Mouse (Mus musculus): Measurements from ENCODE around the gene Igf2r. TPM values are rescaled to one million over a fixed set of nuclear protein-coding genes. Genes with fewer than 3 reads are reported as not detected.

Igf2r gene
- polyA plus RNA-seq, 1 experiment from 2014 or later: 35.1 TPM

- no peak for ATAC-seq (ENCODE audit: insufficient read depth, low FRiP score, low read depth)
- H3K4me3 ChIP-seq (replicated peaks): no peak overlapping the region
- no peaks in the 10 kb centered on the region for H3K36me3 ChIP-seq
- H3K27ac ChIP-seq: peak overlapping the region; percentile 26
- no peaks in the 10 kb centered on the region for H3K9me3 ChIP-seq
- 65% methylated on average over 4 of the region's 4 CpGs for WGBS
- H3K27me3 ChIP-seq (replicated peaks): no peaks in the 10 kb centered on the region
- H3K4me2 ChIP-seq: 0 out of 2 replicates have a peak overlapping the region, but pooled peaks have one; percentile 6
- H3K9ac ChIP-seq: no peak overlapping the region
- peaks cover 79% of the 10 kb centered on the region for H3K4me1 ChIP-seq
These were observed 14.3 kb downstream of the Igf2r start for GRCm38 (mm10) chr17:12755146-12755545.

GRCm38 (mm10) chr17:12754243-12755007 is 15.0 kb downstream of the Igf2r start:
- Histone ChIP-seq H3K9me3 (no peaks in the 10 kb centered on the region), H3K4me1 (peaks cover 79% of the 10 kb centered on the region), H3K27me3 (replicated peaks) (no peaks in the 10 kb centered on the region), H3K4me2 (no peak overlapping the region), H3K9ac (no peak overlapping the region), H3K36me3 (no peaks in the 10 kb centered on the region), H3K27ac (peak overlapping the region; percentile 26; the same call in 1 of the 2 replicates), H3K4me3 (replicated peaks) (no peak overlapping the region)
- 60% methylated on average over 3 of the region's 3 CpGs for WGBS
- ATAC-seq (ENCODE audit: insufficient read depth, low FRiP score, low read depth): no peak

- Histone ChIP-seq H3K4me3 (replicated peaks) (no peak overlapping the region), H3K36me3 (no peaks in the 10 kb centered on the region), H3K9me3 (no peaks in the 10 kb centered on the region), H3K27ac (no peak overlapping the region), H3K4me1 (peaks cover 78% of the 10 kb centered on the region), H3K4me2 (no peak overlapping the region), H3K27me3 (replicated peaks) (no peaks in the 10 kb centered on the region), H3K9ac (no peak overlapping the region)
- no peak for ATAC-seq (ENCODE audit: insufficient read depth, low FRiP score, low read depth)
- 58% methylated on average over 4 of the region's 4 CpGs for WGBS
These were observed 16.4 kb downstream of the Igf2r start for GRCm38 (mm10) chr17:12753050-12753449.

GRCm38 (mm10) chr17:12751641-12752040 is 17.8 kb downstream of the Igf2r start:
- peaks cover 68% of the 10 kb centered on the region for H3K4me1 ChIP-seq
- H3K27me3 ChIP-seq (replicated peaks): no peaks in the 10 kb centered on the region
- 0 out of 2 replicates have a peak, but pooled peaks cover 4% of the 10 kb centered on the region for H3K36me3 ChIP-seq
- H3K4me2 ChIP-seq: no peak overlapping the region
- H3K4me3 ChIP-seq (replicated peaks): no peak overlapping the region
- ATAC-seq (ENCODE audit: insufficient read depth, low FRiP score, low read depth): no peak
- WGBS: 34% methylated on average over 4 of the region's 4 CpGs
- no peaks in the 10 kb centered on the region for H3K9me3 ChIP-seq
- no peak overlapping the region for H3K9ac ChIP-seq
- H3K27ac ChIP-seq: peak overlapping the region; percentile 91

GRCm38 (mm10) chr17:12751218-12751617 is 18.2 kb downstream of the Igf2r start:
- Histone ChIP-seq H3K4me3 (replicated peaks) (no peak overlapping the region), H3K36me3 (0 out of 2 replicates have a peak, but pooled peaks cover 5% of the 10 kb centered on the region), H3K4me1 (peaks cover 68% of the 10 kb centered on the region), H3K27me3 (replicated peaks) (no peaks in the 10 kb centered on the region), H3K4me2 (peak overlapping the region; percentile 36), H3K9me3 (no peaks in the 10 kb centered on the region), H3K9ac (no peak overlapping the region), H3K27ac (peak overlapping the region; percentile 91)
- ATAC-seq (ENCODE audit: insufficient read depth, low FRiP score, low read depth): no peak
- 25% methylated on average over 4 of the region's 4 CpGs for WGBS

GRCm38 (mm10) chr17:12750591-12751170 is 18.8 kb downstream of the Igf2r start:
- peak overlapping the region; percentile 36 for H3K4me2 ChIP-seq
- H3K36me3 ChIP-seq: 0 out of 2 replicates have a peak, but pooled peaks cover 9% of the 10 kb centered on the region
- 25% methylated on average over 9 of the region's 9 CpGs for WGBS
- no peak overlapping the region for H3K9ac ChIP-seq
- H3K27me3 ChIP-seq (replicated peaks): no peaks in the 10 kb centered on the region
- ATAC-seq (ENCODE audit: insufficient read depth, low FRiP score, low read depth): no peak; the same call in 1 of the 2 replicates
- no peaks in the 10 kb centered on the region for H3K9me3 ChIP-seq
- H3K4me1 ChIP-seq: peaks cover 62% of the 10 kb centered on the region
- H3K27ac ChIP-seq: peak overlapping the region; percentile 91
- no peak overlapping the region for H3K4me3 ChIP-seq (replicated peaks)

- peak; percentile 67 for ATAC-seq (ENCODE audit: insufficient read depth, low FRiP score, low read depth)
- no peak overlapping the region for H3K4me2 ChIP-seq
- H3K9me3 ChIP-seq: no peaks in the 10 kb centered on the region
- 15% methylated on average over 8 of the region's 8 CpGs for WGBS
- H3K27ac ChIP-seq: peak overlapping the region; percentile 91
- no peak overlapping the region for H3K4me3 ChIP-seq (replicated peaks)
- 0 out of 2 replicates have a peak, but pooled peaks cover 15% of the 10 kb centered on the region for H3K36me3 ChIP-seq
- H3K4me1 ChIP-seq: peaks cover 54% of the 10 kb centered on the region
- H3K9ac ChIP-seq: no peak overlapping the region
- no peaks in the 10 kb centered on the region for H3K27me3 ChIP-seq (replicated peaks)
These were observed 19.8 kb downstream of the Igf2r start for GRCm38 (mm10) chr17:12749421-12750367.

- 67% methylated on average over 4 of the region's 4 CpGs for WGBS
- Histone ChIP-seq H3K9ac (no peak overlapping the region), H3K27ac (no peak overlapping the region), H3K36me3 (peaks cover 50% of the 10 kb centered on the region), H3K4me1 (peaks cover 24% of the 10 kb centered on the region), H3K4me2 (no peak overlapping the region), H3K4me3 (replicated peaks) (no peak overlapping the region), H3K27me3 (replicated peaks) (no peaks in the 10 kb centered on the region), H3K9me3 (no peaks in the 10 kb centered on the region; the same call in 1 of the 2 replicates)
- no peak for ATAC-seq (ENCODE audit: insufficient read depth, low FRiP score, low read depth)
These were observed 23.7 kb downstream of the Igf2r start for GRCm38 (mm10) chr17:12745761-12746160.

GRCm38 (mm10) chr17:12744071-12744470 is 25.4 kb downstream of the Igf2r start:
- Histone ChIP-seq H3K36me3 (peaks cover 54% of the 10 kb centered on the region), H3K9me3 (no peaks in the 10 kb centered on the region; the same call in 1 of the 2 replicates), H3K9ac (no peak overlapping the region), H3K27me3 (replicated peaks) (no peaks in the 10 kb centered on the region), H3K4me1 (peaks cover 14% of the 10 kb centered on the region), H3K27ac (no peak overlapping the region), H3K4me3 (replicated peaks) (peak overlapping the region; percentile 60; the same call in 1 of the 2 replicates), H3K4me2 (0 out of 2 replicates have a peak overlapping the region, but pooled peaks have one; percentile 48)
- WGBS: 47% methylated on average over 1 of the region's 1 CpGs
- no peak for ATAC-seq (ENCODE audit: insufficient read depth, low FRiP score, low read depth)

GRCm38 (mm10) chr17:12742151-12742908 is 27.1 kb downstream of the Igf2r start:
- Histone ChIP-seq H3K36me3 (peaks cover 51% of the 10 kb centered on the region), H3K4me1 (peaks cover 13% of the 10 kb centered on the region; the same call in 1 of the 2 replicates)
- no peak for ATAC-seq (ENCODE audit: insufficient read depth, low FRiP score, low read depth)

More at GRCm38 (mm10) chr17:12742151-12742908, 27.1 kb downstream of the Igf2r start:
- WGBS: 46% methylated on average over 38 of the region's 38 CpGs
- peak overlapping the region; percentile 86 for H3K27ac ChIP-seq
- no peaks in the 10 kb centered on the region for H3K27me3 ChIP-seq (replicated peaks)
- H3K9ac ChIP-seq: peak overlapping the region; percentile 16; the same call in 1 of the 2 replicates
- H3K4me2 ChIP-seq: peak overlapping the region; percentile 48
- no peaks in the 10 kb centered on the region; the same call in 1 of the 2 replicates for H3K9me3 ChIP-seq
- H3K4me3 ChIP-seq (replicated peaks): peak overlapping the region; percentile 60

All from stomach, embryonic 15.5 days (tissue).